ENCODE assay signal across 9 mouse cellular contexts in the genomic region with DNA sequence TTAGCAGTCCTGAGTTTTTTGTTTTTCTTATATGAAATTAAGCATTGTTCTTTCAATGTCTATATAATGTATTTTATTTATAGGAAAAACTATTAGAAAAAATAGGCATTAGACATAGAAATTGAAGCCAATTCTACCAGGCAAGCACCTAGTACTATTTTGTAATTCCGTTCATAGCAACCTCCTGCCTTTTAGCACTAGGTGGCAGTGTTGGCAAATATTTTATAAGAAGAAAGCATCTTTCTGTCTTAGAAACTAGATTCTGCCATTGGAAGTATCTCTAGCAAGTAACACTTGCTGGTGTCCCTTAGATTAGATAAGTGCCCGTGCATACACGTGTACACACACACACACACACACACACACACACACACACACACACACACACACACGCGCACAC. TPM values are rescaled to one million over a fixed set of nuclear protein-coding genes. Genes with fewer than 3 reads are reported as not detected.
DNase-seq lines count a peak whose midpoint lies in the region; ATAC-seq and TF ChIP-seq lines count a peak whose summit lies in the region.
"Had no signal": no experiment of that assay in that cellular context is flagged by ENCODE, and none has a peak within 500 bp of the region (broad histone marks: within the 10 kb centered on the region; RNA-seq: fewer than 3 reads in every experiment).

No protein-coding gene starts in this region.

- ATAC-seq in forebrain, embryonic 13.5 days: peak; percentile 33; the same call in 1 of the 2 replicates
- no peak for ATAC-seq in liver, embryonic 12.5 days
- peak; percentile 53; the same call in 1 of the 2 replicates for ATAC-seq in neutrophil, adult 5-6 weeks (ENCODE audit: extremely low read depth, insufficient number of reproducible peaks, low FRiP score, poor library complexity, severe bottlenecking)

- no peak for TF ChIP-seq POLR2A in liver, adult 2 months (IDR thresholded peaks at IDR 0.05; ENCODE audit: extremely low read depth, insufficient read depth, low read length)

- H3K9ac ChIP-seq in forebrain, embryonic 13.5 days: no peak overlapping the region
- no peak overlapping the region for H3K9ac ChIP-seq in liver, adult 2 months (ENCODE audit: low read depth, low read length)
- no peak overlapping the region for H3K9ac ChIP-seq in liver, embryonic 12.5 days

- no peaks in the 10 kb centered on the region for H3K79me2 ChIP-seq in liver, adult 2 months (ENCODE audit: control insufficient read depth, insufficient read depth, low read length)

- no peaks in the 10 kb centered on the region for H3K4me1 ChIP-seq in forebrain, embryonic 13.5 days
- H3K4me1 ChIP-seq in forebrain, embryonic 10.5 days: no peaks in the 10 kb centered on the region
- H3K4me1 ChIP-seq in liver, adult 2 months (ENCODE audit: control insufficient read depth, insufficient read depth, low read length): no peaks in the 10 kb centered on the region
- no peaks in the 10 kb centered on the region for H3K4me1 ChIP-seq in liver, embryonic 12.5 days

- 38% methylated on average over 5 of the region's 5 CpGs for WGBS in forebrain, embryonic 13.5 days
- 32% methylated on average over 5 of the region's 5 CpGs for WGBS in forebrain, embryonic 10.5 days
- 34% methylated on average over 5 of the region's 5 CpGs for WGBS in liver, adult 2 months
- 36% methylated on average over 5 of the region's 5 CpGs for WGBS in liver, embryonic 12.5 days (ENCODE audit: insufficient replicate concordance)

- H3K36me3 ChIP-seq in forebrain, embryonic 13.5 days (ENCODE audit: poor library complexity, severe bottlenecking): no peaks in the 10 kb centered on the region
- no peaks in the 10 kb centered on the region for H3K36me3 ChIP-seq in forebrain, embryonic 10.5 days (replicated peaks)
- H3K36me3 ChIP-seq in liver, adult 2 months (ENCODE audit: control insufficient read depth, insufficient read depth, low read length): no peaks in the 10 kb centered on the region
- H3K36me3 ChIP-seq in liver, embryonic 12.5 days: no peaks in the 10 kb centered on the region

- no peak for DNase-seq in forebrain, embryonic 10.5 days (ENCODE audit: extremely low spot score, low spot score)
- peak; percentile 28 for DNase-seq in liver, adult 2 months (ENCODE audit: extremely low read depth, low read depth, low spot score)
- DNase-seq in c-Kit-positive CD71-negative TER-119-negative erythroid progenitor cells, embryonic 14.5 days (ENCODE audit: low read depth): peak; percentile 33
- no peak for DNase-seq in ovary, postnatal 10 days (ENCODE audit: low spot score)
- DNase-seq in urinary bladder, postnatal 14 days (ENCODE audit: low spot score): no peak

- H3K9me3 ChIP-seq in forebrain, embryonic 13.5 days (replicated peaks): no peaks in the 10 kb centered on the region
- no peaks in the 10 kb centered on the region for H3K9me3 ChIP-seq in forebrain, embryonic 10.5 days
- no peaks in the 10 kb centered on the region for H3K9me3 ChIP-seq in liver, embryonic 12.5 days (replicated peaks)

- TF ChIP-seq CTCF in liver, adult 2 months (IDR thresholded peaks at IDR 0.05; ENCODE audit: low read depth, low read length): 0 out of 2 replicates have a peak, but pooled peaks have one; percentile 17

- no peak overlapping the region for H3K4me2 ChIP-seq in forebrain, embryonic 13.5 days
- no peak overlapping the region for H3K4me2 ChIP-seq in liver, embryonic 12.5 days

- H3K4me3 ChIP-seq in forebrain, embryonic 13.5 days: no peak overlapping the region
- no peak overlapping the region for H3K4me3 ChIP-seq in forebrain, embryonic 10.5 days
- H3K4me3 ChIP-seq in liver, adult 2 months (ENCODE audit: insufficient read depth, low read depth, low read length): no peak overlapping the region
- H3K4me3 ChIP-seq in liver, embryonic 12.5 days: no peak overlapping the region

- H3K27ac ChIP-seq in forebrain, embryonic 13.5 days: no peak overlapping the region
- no peak overlapping the region for H3K27ac ChIP-seq in forebrain, embryonic 10.5 days
- no peak overlapping the region for H3K27ac ChIP-seq in liver, adult 2 months (replicated peaks; ENCODE audit: insufficient read depth, low read depth, low read length)
- H3K27ac ChIP-seq in liver, embryonic 12.5 days: no peak overlapping the region
- H3K27ac ChIP-seq: macrophage had no signal

- H3K27me3 ChIP-seq in forebrain, embryonic 13.5 days: peaks cover 29% of the 10 kb centered on the region
- H3K27me3 ChIP-seq in forebrain, embryonic 10.5 days (ENCODE audit: poor library complexity, severe bottlenecking): peaks cover 48% of the 10 kb centered on the region
- no peaks in the 10 kb centered on the region for H3K27me3 ChIP-seq in liver, adult 2 months (ENCODE audit: control insufficient read depth, insufficient read depth, low read length)
- H3K27me3 ChIP-seq in liver, embryonic 12.5 days (replicated peaks): 0 out of 2 replicates have a peak, but pooled peaks cover 3% of the 10 kb centered on the region

RNA-seq across cellular contexts. Expression of a gene that starts 10.1 kb away (rescaled TPM):
- 16.9 and 20.3 TPM in 2 replicates for polyA plus RNA-seq in forebrain, embryonic 13.5 days (2015; fragmentation: Nextera tagmentation; extraction: Ambion mirVana)
- polyA plus RNA-seq in forebrain, embryonic 10.5 days (2016; fragmentation: Nextera tagmentation; extraction: Ambion mirVana): 31.6 and 34.4 TPM in 2 replicates
- 0.18 and 0.60 TPM in 2 replicates for total RNA-seq in liver, adult 2 months (2014; rRNA removed)
- polyA plus RNA-seq in liver, adult 2 months (2012; rRNA removed): 0.07 TPM in 2 replicates
- 19.8 and 20.0 TPM in 2 replicates for polyA plus RNA-seq in liver, embryonic 12.5 days (2016; fragmentation: Nextera tagmentation; extraction: Ambion mirVana)
- total RNA-seq in neutrophil, adult 5-6 weeks (2017): 5.0 and 8.1 TPM in 2 replicates

RNA-seq across cellular contexts. Expression of a gene that starts 59.8 kb away (rescaled TPM):
- polyA plus RNA-seq in forebrain, embryonic 13.5 days (2015; fragmentation: Nextera tagmentation; extraction: Ambion mirVana): 0.15 and 0.55 TPM in 2 replicates
- polyA plus RNA-seq in forebrain, embryonic 10.5 days (2016; fragmentation: Nextera tagmentation; extraction: Ambion mirVana): 0.43 and 0.47 TPM in 2 replicates
- 4.0 and 4.9 TPM in 2 replicates for total RNA-seq in liver, adult 2 months (2014; rRNA removed)
- polyA plus RNA-seq in liver, adult 2 months (2012; rRNA removed): 0.44 and 0.95 TPM in 2 replicates
- 6.1 and 6.3 TPM in 2 replicates for polyA plus RNA-seq in liver, embryonic 12.5 days (2016; fragmentation: Nextera tagmentation; extraction: Ambion mirVana)
- total RNA-seq in neutrophil, adult 5-6 weeks (2017): 464 and 492 TPM in 2 replicates

Comparison
In these comparisons a context has a peak if more than half of its experiments do, and no peak if none do; other contexts are left out.
1. RNA of a gene that starts 10.1 kb away (polyA plus RNA-seq): 31.6 to 34.4 TPM in forebrain, embryonic 10.5 days, 19.8 to 20.0 TPM in liver, embryonic 12.5 days and 16.9 to 20.3 TPM in forebrain, embryonic 13.5 days; 0.07 TPM in liver, adult 2 months; every median in the first group is over 10 times any median in the second.
2. DNase-seq: peak in liver, adult 2 months (single experiment) and c-Kit-positive CD71-negative TER-119-negative erythroid progenitor cells, embryonic 14.5 days (single experiment); none in forebrain, embryonic 10.5 days (single experiment), ovary, postnatal 10 days (single experiment) and urinary bladder, postnatal 14 days (single experiment).